Comparison of ENCODE assay signal across 8 mouse cellular contexts in the genomic region with DNA sequence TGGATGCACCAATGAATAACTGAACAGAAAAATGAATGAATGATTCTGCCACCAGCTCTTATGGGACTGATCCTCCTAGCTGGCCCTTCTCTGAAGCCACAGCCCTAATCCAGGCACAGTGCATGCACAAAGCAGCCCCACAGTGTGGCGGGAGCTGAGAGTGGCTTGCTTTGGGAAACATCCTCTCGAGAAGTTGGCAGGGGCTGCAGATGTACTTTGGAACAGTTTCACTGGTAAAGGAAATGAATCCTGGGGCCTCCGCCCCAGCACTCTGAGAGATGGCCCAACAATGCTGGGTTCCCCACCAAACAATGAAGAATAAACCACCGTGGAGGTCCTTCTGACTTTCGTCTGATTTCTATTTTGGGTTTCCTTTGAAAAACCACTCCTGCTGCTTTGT.
DNase-seq lines count a peak whose midpoint lies in the region; ATAC-seq lines count a peak whose summit lies in the region.
"Had no signal": no experiment of that assay in that cellular context is flagged by ENCODE, and none has a peak within 500 bp of the region (broad histone marks: within the 10 kb centered on the region; RNA-seq: fewer than 3 reads in every experiment).

No protein-coding gene starts in this region.

- peak overlapping the region; percentile 64 for H3K27ac ChIP-seq in heart, embryonic 12.5 days (ENCODE audit: poor library complexity, severe bottlenecking)
- H3K27ac ChIP-seq: limb, embryonic 15.5 days had no signal

- H3K36me3 ChIP-seq in heart, embryonic 12.5 days: no peaks in the 10 kb centered on the region
- H3K36me3 ChIP-seq: limb, embryonic 15.5 days had no signal

- DNase-seq in kidney, postnatal 10 days: peak; percentile 62
- DNase-seq in kidney, postnatal 4 days: no peak
- DNase-seq in heart, postnatal 10 days: peak; percentile 47 to 64
- DNase-seq in lung, postnatal 10 days: peak; percentile 55
- DNase-seq in layer of hippocampus, postnatal 14 days (ENCODE audit: low spot score in 2 of 2): no peak
- no peak for DNase-seq in thymus, adult 18-20 months

- H3K4me2 ChIP-seq in heart, embryonic 12.5 days: no peak overlapping the region
- H3K4me2 ChIP-seq: limb, embryonic 15.5 days had no signal

- H3K4me3 ChIP-seq in heart, embryonic 12.5 days: no peak overlapping the region
- H3K4me3 ChIP-seq: limb, embryonic 15.5 days had no signal

- whole genome bisulfite sequencing in heart, embryonic 12.5 days: 59% methylated on average over 5 of the region's 5 CpGs

- no peaks in the 10 kb centered on the region for H3K9me3 ChIP-seq in heart, embryonic 12.5 days (replicated peaks)
- H3K9me3 ChIP-seq: limb, embryonic 15.5 days had no signal

- H3K9ac ChIP-seq in heart, embryonic 12.5 days: no peak overlapping the region
- H3K9ac ChIP-seq: limb, embryonic 15.5 days had no signal

- peaks cover 66% of the 10 kb centered on the region for H3K4me1 ChIP-seq in heart, embryonic 12.5 days (replicated peaks)

- peak; percentile 22; the same call in 1 of the 2 replicates for ATAC-seq in heart, embryonic 12.5 days (ENCODE audit: insufficient number of reproducible peaks, low FRiP score)

- H3K27me3 ChIP-seq in heart, embryonic 12.5 days (replicated peaks): no peaks in the 10 kb centered on the region
- H3K27me3 ChIP-seq: limb, embryonic 15.5 days had no signal

- intact Hi-C loops in heart, postnatal 10 days (cut with DNase I): no loop called here

Comparison
In these comparisons a context has a peak if more than half of its experiments do, and no peak if none do; other contexts are left out.
1. DNase-seq: peak in kidney, postnatal 10 days (single experiment), heart, postnatal 10 days (2 of 2) and lung, postnatal 10 days (single experiment); none in kidney, postnatal 4 days (0 of 2), layer of hippocampus, postnatal 14 days (0 of 2) and thymus, adult 18-20 months (0 of 2).